Mouse (Mus musculus) adrenal gland, postnatal 10 days (tissue): ENCODE measurements around the gene Ssbp4. TPM values are rescaled to one million over a fixed set of nuclear protein-coding genes. Genes with fewer than 3 reads are reported as not detected.

Experiments
- DNase-seq: peaks from one replicate; pipeline ENCODE4 v3.0.0; 2021; ENCODE audit warnings: mixed read lengths
- total RNA-seq, 2 experiments: library from RNA; stranded (reverse); gene quantifications; 2 replicates each; pipeline ENCODE4 v1.2.3; 2021

Ssbp4 gene
- total RNA-seq, 2 experiments from 2014 or later, result 92.0 to 96.9 TPM

DNA sequence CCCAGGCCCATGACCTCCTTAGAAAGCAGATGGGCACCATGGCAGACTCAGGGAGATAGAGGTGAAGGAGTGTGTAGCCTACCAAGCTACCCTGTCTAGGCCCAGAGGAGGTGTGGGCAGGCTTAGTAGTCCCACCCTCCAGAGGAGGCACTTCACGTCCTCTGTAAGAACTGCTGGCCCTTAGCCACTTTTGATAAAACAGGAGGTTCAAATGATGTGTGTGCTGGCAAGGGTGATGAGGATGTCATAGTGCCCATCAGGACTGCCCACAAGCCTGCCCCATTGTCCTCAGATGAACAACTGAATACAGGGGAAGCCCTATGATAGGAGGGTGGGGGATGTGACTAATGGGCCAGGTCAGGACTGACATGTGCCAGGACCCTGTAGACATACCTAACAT lies 55.8 kb downstream of the Ssbp4 start:
- no peak for DNase-seq

DNA sequence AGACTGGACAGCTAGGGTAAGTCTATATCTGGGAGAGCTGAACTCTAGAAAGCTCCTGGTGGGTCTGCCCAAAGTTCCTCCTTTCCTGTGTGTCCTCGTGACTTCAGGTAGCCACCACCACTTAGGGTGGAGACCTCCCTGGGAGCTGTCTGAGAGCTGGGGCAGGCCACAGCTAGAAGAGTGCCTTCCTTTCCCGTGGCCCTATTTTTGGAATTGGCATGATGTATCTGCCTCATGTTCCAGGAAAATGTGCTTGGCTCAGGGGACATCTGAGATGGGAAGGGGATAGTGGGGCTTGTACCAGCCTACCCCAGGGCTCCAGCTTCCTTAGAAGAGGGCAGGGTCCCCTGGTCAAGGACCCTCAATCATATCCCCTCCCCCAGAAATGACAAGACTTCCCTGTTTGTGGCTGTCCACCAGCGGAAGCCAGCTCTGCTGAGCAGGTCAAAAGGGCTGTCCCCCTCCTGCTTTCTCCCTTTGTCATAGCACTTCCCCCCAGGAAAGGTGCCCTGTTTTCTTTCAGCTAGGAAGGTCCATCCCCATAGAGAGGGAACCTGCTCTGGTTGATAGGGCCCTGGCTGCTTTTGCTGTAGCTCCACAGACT lies 57.0 kb downstream of the Ssbp4 start:
- no peak for DNase-seq

DNA sequence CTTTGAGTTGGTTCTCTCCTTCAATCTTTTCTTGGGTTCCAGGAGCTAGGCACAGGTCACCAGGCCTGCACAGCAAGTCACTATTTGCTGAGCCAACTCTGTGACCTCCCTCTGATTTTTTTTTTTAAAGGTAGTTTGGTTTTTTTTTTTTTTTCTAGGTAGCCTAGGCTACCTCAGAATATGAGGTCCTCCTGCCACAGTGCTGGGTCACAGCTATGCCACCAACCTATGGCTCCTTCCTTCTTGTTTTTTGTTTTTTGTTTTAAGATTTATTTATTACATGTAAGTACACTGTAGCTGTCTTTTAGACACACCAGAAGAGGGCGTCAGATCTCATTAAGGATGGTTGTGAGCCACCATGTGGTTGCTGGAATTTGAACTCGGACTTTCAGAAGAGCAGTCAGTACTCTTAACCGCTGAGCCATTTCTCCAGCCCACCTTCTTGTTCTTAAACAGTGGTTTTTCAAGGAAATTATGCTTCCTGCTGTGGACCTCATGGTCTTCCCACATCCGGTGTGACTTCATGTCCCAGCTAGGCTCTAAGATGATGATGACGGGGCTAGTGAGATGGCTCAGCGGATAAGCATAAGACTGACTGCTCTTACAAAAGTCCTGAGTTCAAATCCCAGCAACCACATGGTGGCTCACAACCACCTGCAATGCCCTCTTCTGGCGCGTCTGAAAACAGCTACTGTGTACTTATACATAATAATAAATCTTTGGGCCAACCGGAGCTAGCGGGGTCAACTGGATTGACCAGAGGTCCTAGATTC lies 59.1 kb downstream of the Ssbp4 start:
- DNase-seq, result no peak

DNA sequence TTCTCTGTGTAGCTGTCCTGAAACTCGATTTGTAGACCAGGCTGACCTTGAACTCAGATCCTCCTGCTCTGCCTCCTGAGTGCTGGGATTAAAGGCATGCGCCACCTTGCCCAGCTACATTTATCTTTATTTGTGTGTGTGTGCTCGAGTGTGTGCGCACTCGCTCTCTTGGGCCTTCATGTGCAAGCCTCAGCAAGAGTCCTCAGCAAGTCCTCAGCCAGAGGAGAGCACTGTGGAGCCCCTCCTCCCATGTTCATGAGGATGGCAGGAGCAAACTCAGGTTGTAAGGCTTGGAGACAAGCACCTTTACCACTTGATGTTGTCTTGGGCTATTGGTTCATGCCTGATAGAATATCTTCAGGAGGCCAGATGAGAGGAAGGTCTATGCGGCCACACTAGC lies 60.9 kb downstream of the Ssbp4 start:
- no peak for DNase-seq

Other genes with a start within 250 kb of the Ssbp4 start
- gene Comp, start 235.3 kb downstream of the Ssbp4 start, total RNA-seq, result 1 to 10 TPM in 1 of 2 experiments, under 1 TPM in 1; 0.97 to 2.0 TPM
- 10 to 100 TPM; 14.1 to 19.4 TPM for gene Crtc1, start 169.3 kb downstream of the Ssbp4 start, total RNA-seq
- 10 to 100 TPM; 14.0 to 15.1 TPM for gene Klhl26, start 131.9 kb downstream of the Ssbp4 start, total RNA-seq
- 1 to 10 TPM; 2.9 to 4.5 TPM for gene Tmem59l, start 121.5 kb downstream of the Ssbp4 start, total RNA-seq
- under 1 TPM; 0.21 to 0.42 TPM for gene Crlf1, start 115.7 kb downstream of the Ssbp4 start, total RNA-seq
- gene Rex1bd, start 102.1 kb downstream of the Ssbp4 start, total RNA-seq, result 100 to 1,000 TPM; 121 to 130 TPM
- gene Uba52, start 98.1 kb downstream of the Ssbp4 start, total RNA-seq, result 1,000 to 10,000 TPM; 1,751 to 1,916 TPM
- gene Fkbp8, start 81.1 kb downstream of the Ssbp4 start, total RNA-seq, result 100 to 1,000 TPM; 226 to 250 TPM
- gene Kxd1, start 80.9 kb downstream of the Ssbp4 start, total RNA-seq, result 10 to 100 TPM; 84.0 to 97.4 TPM
- 10 to 100 TPM; 22.2 to 26.3 TPM for gene Ell, start 69.4 kb downstream of the Ssbp4 start, total RNA-seq
- gene Isyna1, start 14.5 kb downstream of the Ssbp4 start, total RNA-seq, result 10 to 100 TPM; 59.4 to 59.8 TPM
- 1 to 10 TPM; 3.3 to 3.6 TPM for gene Lrrc25, start 7.3 kb upstream of the Ssbp4 start, total RNA-seq
- 1 to 10 TPM in 1 of 2 experiments, under 1 TPM in 1; 0.79 to 1.7 TPM for gene Gdf15, start 23.6 kb upstream of the Ssbp4 start, total RNA-seq
- 10 to 100 TPM; 65.7 to 80.6 TPM for gene Pgpep1, start 51.5 kb upstream of the Ssbp4 start, total RNA-seq
- 10 to 100 TPM; 91.5 to 94.7 TPM for gene Lsm4, start 64.4 kb upstream of the Ssbp4 start, total RNA-seq
- gene Jund, start 90.1 kb upstream of the Ssbp4 start, total RNA-seq, result 100 to 1,000 TPM; 149 to 185 TPM
- under 1 TPM; 0.15 to 0.30 TPM for gene Iqcn, start 94.6 kb upstream of the Ssbp4 start, total RNA-seq
- gene Gm3336, start 109.7 kb upstream of the Ssbp4 start, total RNA-seq, result not detected
- gene Pde4c, start 114.8 kb upstream of the Ssbp4 start, total RNA-seq, result 1 to 10 TPM; 2.4 to 2.8 TPM
- gene Rab3a, start 145.8 kb upstream of the Ssbp4 start, total RNA-seq, result 10 to 100 TPM; 53.3 to 53.9 TPM
- gene Mpv17l2, start 152.1 kb upstream of the Ssbp4 start, total RNA-seq, result 100 to 1,000 TPM in 1 of 2 experiments, 10 to 100 TPM in 1; 92.9 to 106 TPM
- gene Pik3r2, start 167.8 kb upstream of the Ssbp4 start, total RNA-seq, result 10 to 100 TPM; 37.7 to 46.4 TPM
- gene Mast3, start 196.2 kb upstream of the Ssbp4 start, total RNA-seq, result 10 to 100 TPM; 17.7 to 22.8 TPM
- gene Il12rb1, start 199.6 kb upstream of the Ssbp4 start, total RNA-seq, result under 1 TPM; 0.67 to 0.87 TPM
- gene Arrdc2, start 230.8 kb upstream of the Ssbp4 start, total RNA-seq, result 10 to 100 TPM; 11.2 to 13.8 TPM